Mouse (Mus musculus): Measurements from ENCODE around the gene Tjap1.

Gene Tjap1

GRCm38 (mm10) chr17:46282483-46283123 is at the start of gene Tjap1:
Gene Tjap1 (minus strand): TSS chr17:46283026.
- peak; percentile 86 to 89 for DNase-seq

GRCm38 (mm10) chr17:46328723-46329122 is 45.9 kb upstream of the Tjap1 start:
- DNase-seq = no peak

- DNase-seq = peak; percentile 95 to 98
These were observed 45.2 kb upstream of the Tjap1 start, which contains the start of gene Abcc10 for GRCm38 (mm10) chr17:46327906-46328534. Gene Abcc10 (minus strand): TSS chr17:46328352.

- no peak for DNase-seq
These were observed 44.6 kb upstream of the Tjap1 start for GRCm38 (mm10) chr17:46327413-46327905.

- no peak for DNase-seq
These were observed 39.4 kb upstream of the Tjap1 start for GRCm38 (mm10) chr17:46322046-46322823.

GRCm38 (mm10) chr17:46320492-46320891 is 37.7 kb upstream of the Tjap1 start:
- no peak for DNase-seq

- no peak for DNase-seq
These were observed 33.0 kb upstream of the Tjap1 start for GRCm38 (mm10) chr17:46315813-46316212.

- no peak for DNase-seq
These were observed 30.4 kb upstream of the Tjap1 start for GRCm38 (mm10) chr17:46313135-46313715.

- DNase-seq = no peak
These were observed 27.7 kb upstream of the Tjap1 start for GRCm38 (mm10) chr17:46310515-46310914.

- DNase-seq = no peak
These were observed 27.0 kb upstream of the Tjap1 start for GRCm38 (mm10) chr17:46309835-46310234.

- no peak for DNase-seq
These were observed 24.1 kb upstream of the Tjap1 start for GRCm38 (mm10) chr17:46306956-46307355.

- no peak for DNase-seq
These were observed 21.4 kb upstream of the Tjap1 start for GRCm38 (mm10) chr17:46304184-46304583.

GRCm38 (mm10) chr17:46301892-46302291 is 19.1 kb upstream of the Tjap1 start:
- DNase-seq = no peak

GRCm38 (mm10) chr17:46298220-46298913 is 15.5 kb upstream of the Tjap1 start:
- DNase-seq = peak; percentile 88 to 89

GRCm38 (mm10) chr17:46297364-46298219 is 14.8 kb upstream of the Tjap1 start, which contains the start of gene Dlk2:
Gene Dlk2 (plus strand): TSS chr17:46297421.
- DNase-seq = peak; percentile 20 to 24

- DNase-seq = no peak
These were observed 14.2 kb upstream of the Tjap1 start for GRCm38 (mm10) chr17:46297028-46297363.

- DNase-seq = no peak
These were observed 13.8 kb upstream of the Tjap1 start for GRCm38 (mm10) chr17:46296601-46297000.

- DNase-seq = no peak
These were observed 4.9 kb upstream of the Tjap1 start for GRCm38 (mm10) chr17:46287678-46288095.

- no peak for DNase-seq
These were observed 2.6 kb upstream of the Tjap1 start for GRCm38 (mm10) chr17:46285407-46285806.

- DNase-seq = no peak
These were observed 1.8 kb upstream of the Tjap1 start for GRCm38 (mm10) chr17:46284653-46285052.

- no peak for DNase-seq
These were observed 1.1 kb upstream of the Tjap1 start for GRCm38 (mm10) chr17:46283911-46284310.

GRCm38 (mm10) chr17:46283140-46283539 is 314 bp upstream of the Tjap1 start:
- DNase-seq = no peak

All from cerebellum, adult 18-20 months (tissue).